Mouse (Mus musculus): Measurements from ENCODE around the gene Nxpe4.

Nxpe4 gene

GRCm38 (mm10) chr9:48326338-48326737 lies 164.5 kb downstream of the Nxpe4 start:
- DNase-seq (ENCODE audit: low read depth, low spot score) = no peak

GRCm38 (mm10) chr9:48329597-48329996 lies 167.8 kb downstream of the Nxpe4 start:
- DNase-seq (ENCODE audit: low read depth, low spot score) = no peak

DNA sequence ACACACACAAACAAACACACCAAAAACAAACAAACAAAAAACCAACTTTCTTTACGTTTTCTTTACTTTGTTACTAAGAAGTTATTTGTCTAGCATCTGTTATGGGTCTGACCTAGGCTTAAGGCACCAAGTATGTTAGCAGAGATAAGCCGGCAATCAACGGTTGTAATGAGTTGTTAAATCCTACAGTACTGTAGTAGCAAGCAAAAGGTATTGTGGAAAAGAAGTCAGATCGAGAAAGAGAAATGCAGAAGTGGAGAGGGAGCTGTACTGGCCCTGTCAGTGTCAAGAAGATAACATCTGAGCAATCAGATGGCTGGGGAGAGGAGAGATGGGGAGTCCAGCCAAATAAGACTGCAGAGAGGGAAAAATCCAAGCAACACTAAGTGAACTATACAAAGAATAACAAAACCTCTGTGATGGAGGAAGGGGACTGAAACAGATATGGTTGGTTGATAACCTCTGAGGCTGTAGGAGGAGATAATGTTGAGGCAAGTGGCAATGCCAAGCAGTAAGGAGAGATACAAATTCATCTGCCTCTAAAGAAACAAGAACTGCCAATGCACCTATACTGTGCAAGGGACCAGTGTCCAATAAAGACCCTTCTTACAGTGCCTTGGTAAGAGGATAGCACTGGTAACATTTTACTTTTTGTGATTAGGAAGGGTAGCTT lies 177.1 kb downstream of the Nxpe4 start:
- no peak for DNase-seq (ENCODE audit: low read depth, low spot score)

DNA sequence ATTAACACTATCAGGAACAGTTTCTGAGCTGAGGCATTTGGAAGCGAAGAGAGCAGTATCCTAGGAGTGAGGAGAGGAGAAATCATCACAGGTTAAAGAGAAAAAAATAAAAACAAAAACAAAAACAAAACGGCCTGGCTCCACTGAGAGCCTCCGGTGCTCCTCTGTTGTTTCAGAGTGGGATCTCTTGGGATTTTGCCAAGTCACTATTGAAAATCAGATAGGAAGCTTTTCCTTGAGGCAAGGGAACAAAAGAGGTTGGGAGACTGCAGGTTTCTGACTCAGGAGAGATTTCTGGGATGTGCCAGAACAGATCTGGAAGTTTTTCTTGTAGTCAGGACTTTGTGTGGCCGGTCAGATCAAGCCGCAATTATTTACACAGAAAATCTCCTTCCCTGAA lies 177.7 kb downstream of the Nxpe4 start:
- DNase-seq (ENCODE audit: low read depth, low spot score) = no peak

DNA sequence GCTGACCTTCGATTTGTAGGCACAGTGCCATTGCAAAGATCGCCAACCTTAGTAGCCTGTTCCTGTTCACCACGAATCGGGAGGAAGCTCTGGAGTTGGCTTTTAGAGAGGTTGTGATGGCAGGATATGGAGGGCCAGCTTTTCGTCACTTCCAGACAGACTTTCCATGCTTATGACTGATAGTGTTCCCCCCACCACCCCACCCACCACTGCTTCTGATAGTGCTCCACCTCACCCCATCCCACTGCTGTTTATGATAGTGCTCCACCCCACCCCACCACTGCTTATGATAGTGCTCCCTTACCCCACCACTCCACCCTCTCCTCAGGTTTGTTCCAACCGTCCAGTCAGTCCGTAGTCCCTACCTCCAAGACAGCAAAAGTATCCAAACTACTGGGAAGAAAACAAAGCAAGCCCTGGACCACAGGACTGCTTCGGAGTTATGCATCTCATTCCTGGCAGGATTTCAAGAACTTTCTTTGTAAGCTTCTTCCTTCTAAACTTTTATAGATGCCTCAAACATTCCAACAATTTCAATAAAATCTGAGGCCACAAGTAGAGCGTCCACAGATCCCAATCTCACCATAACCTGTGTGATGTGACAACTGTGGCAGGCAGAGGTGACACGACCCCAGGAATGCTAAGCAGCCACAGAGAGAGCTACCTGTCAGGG lies 179.0 kb downstream of the Nxpe4 start:
- no peak for DNase-seq (ENCODE audit: low read depth, low spot score)

DNA sequence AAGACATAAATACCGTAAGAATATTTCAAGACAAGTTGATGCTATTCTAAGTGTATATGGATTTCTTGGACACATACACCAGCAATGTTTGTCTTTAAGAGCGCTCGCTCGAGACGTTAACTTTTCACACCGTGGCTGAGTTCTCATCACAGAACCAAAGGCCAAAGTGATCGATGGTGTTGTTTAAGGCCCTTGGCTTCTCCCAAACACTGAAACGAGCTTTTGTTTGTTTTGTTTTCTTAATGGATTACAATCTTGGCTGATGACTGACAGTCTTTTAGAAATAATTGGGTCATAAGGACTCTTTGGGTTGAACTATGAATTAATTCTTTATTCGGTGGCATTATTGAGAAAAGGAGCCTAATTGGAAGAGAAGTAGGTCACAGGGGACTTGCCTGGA lies 183.6 kb downstream of the Nxpe4 start:
- no peak for DNase-seq (ENCODE audit: low read depth, low spot score)

DNA sequence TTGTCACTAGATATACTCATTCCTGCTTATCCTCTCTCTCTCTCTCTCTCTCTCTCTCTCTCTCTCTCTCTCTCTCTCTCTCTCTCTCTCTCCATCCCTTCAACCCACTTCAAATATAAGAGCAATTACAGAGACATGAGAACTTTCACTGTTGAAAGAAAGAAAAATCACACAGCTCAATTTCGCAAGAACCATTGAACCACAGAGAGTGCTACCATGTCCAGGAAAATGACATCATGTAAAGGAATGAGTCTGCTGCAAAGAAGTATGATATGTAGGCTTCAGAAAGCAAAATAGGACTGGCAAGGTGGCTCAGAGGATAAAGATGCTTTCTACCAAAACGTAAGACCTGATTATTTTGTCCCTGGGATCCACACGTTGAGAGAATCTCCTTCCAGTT lies 184.0 kb downstream of the Nxpe4 start:
- DNase-seq (ENCODE audit: low read depth, low spot score) = peak; percentile 59

DNA sequence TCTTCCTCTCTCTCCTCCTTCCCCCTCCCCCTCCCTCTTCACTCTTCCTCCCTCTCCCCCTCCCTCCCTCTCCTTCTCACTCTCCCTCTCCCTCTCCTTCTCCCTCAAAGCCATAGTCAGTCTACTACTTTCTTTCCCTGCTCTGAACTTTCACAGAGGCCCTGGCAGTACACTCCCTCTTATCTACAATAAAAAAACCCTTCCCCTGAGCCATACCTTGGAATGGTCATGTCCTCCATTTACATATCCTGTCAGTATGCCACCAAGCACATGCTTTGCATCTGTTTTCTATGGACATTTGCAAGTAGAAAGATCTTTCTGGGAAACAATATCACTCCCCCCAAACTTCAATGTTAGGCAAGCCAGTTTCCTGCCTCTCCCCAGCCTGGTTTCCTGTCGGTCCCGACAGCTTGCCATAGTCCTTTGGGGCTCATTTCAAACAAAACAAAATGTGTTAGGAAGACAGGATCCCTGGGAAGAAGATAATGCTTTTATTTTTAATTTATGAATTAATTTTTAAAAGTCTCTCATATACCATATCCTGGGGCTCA lies 191.4 kb downstream of the Nxpe4 start, which contains the start of gene Nxpe2:
TSS of gene Nxpe2 (minus strand) at position 307 of the 551 bp plus-strand sequence.
- DNase-seq (ENCODE audit: low read depth, low spot score) = no peak

- DNase-seq (ENCODE audit: low read depth, low spot score) = peak; percentile 48
These were observed 192.3 kb downstream of the Nxpe4 start for GRCm38 (mm10) chr9:48354122-48354521.

DNA sequence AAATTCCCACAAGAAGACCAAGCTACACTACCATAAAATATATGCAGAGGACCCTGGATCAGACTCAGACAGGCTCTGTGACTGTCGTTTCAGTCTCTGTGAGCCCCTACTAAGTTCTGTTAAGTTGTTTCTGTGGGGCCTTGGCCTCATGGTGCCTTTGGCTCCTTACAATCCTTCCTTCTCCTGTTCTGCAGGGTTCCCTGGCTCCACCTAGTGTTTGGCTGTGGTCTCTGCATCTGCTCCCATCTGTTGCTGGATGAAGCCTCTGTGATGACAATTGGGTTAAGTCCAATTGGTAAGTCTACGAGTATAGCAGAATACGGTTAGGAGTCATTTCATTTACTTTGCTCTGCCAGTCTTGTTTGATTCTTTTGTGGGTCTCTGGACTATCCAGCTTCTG lies 193.0 kb downstream of the Nxpe4 start:
- peak; percentile 84 for DNase-seq (ENCODE audit: low read depth, low spot score)

DNA sequence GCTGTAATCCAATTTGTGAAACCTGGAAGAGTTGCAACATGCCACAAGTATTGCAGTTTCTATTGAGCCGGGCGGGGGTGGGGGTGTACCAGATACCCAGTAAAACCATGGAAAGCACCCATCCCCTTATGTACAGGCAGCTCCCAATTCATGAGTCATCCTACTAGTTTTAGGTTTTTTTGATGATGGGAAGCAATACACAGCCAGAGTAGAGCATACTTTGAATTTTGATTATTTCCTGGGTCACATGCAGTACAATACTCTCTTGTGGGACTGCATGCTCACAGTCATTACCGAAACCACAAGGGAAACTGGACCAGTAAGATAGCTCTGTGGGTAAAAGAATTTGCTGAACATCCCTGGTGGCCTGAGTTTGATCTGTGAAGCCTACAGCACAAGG lies 195.3 kb downstream of the Nxpe4 start:
- DNase-seq (ENCODE audit: low read depth, low spot score) = no peak

DNA sequence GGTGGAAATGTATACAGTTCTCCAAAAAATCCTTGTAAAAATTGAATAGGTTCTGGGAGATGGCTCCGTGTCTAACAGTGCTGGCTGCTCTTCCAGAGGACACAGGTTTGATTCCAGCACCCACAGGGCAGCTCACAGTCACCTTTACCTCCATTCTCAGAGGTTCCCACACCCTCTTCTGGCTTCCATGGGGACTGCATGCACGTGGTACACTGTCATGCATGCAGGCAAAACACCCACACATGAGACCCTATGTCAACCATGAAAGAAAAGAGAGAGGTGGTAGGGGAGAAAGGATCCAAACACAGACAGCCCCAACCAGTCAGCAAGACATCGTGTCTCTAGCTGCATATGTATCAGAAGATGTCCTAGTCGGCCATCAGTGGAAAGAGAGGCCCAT lies 199.0 kb downstream of the Nxpe4 start:
- DNase-seq (ENCODE audit: low read depth, low spot score) = no peak

- DNase-seq (ENCODE audit: low read depth, low spot score) = no peak
These were observed 200.2 kb downstream of the Nxpe4 start for GRCm38 (mm10) chr9:48361815-48362631.

- DNase-seq (ENCODE audit: low read depth, low spot score) = no peak
These were observed 200.9 kb downstream of the Nxpe4 start for GRCm38 (mm10) chr9:48362743-48363142.

GRCm38 (mm10) chr9:48373232-48373878 lies 211.5 kb downstream of the Nxpe4 start:
- DNase-seq (ENCODE audit: low read depth, low spot score) = no peak

- DNase-seq (ENCODE audit: low read depth, low spot score) = no peak
These were observed 212.5 kb downstream of the Nxpe4 start for GRCm38 (mm10) chr9:48374357-48374756.

- no peak for DNase-seq (ENCODE audit: low read depth, low spot score)
These were observed 226.6 kb downstream of the Nxpe4 start for GRCm38 (mm10) chr9:48388451-48388850.

DNA sequence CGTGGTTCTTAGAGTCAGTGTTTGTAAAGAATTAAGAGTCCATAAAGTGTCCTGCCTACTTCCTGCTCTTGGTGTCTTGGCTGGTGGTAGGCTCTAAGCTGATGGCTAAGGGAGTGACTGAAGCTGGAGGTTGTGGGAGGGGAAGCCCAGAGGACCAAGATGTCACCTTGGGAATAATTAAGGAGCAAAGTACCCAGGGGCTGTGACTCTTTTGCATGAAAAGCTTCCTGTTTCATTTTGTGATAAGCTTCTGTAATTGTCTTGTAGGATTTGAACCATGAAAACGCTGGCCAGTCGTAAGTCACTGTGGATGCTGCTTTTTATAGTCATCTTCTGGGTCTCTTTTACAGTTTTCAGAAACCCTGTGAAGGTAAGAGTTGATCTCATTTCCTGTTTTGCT lies 228.2 kb downstream of the Nxpe4 start:
- no peak for DNase-seq (ENCODE audit: low read depth, low spot score)

- DNase-seq (ENCODE audit: low read depth, low spot score) = no peak
These were observed 241.9 kb downstream of the Nxpe4 start for GRCm38 (mm10) chr9:48403590-48404209.

DNA sequence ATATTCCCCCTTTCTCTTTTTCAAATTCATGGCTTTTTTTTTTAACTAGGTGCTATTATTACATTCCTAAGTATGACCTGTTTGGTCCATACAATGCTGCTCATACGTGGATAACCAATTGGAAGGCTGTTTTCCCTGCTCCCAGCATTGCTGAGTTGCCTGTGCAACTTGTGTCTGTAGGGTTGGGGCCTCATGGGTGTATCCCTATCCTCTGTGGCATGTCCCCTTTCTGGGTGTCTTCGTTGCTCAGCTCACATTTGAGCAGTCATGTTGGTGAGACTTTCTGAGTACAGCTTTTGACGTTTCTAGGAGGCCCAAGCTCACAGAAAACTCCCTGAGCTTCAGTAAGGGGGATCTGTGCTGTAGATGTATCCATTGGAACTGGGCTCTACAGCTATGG lies 242.9 kb downstream of the Nxpe4 start:
- no peak for DNase-seq (ENCODE audit: low read depth, low spot score)

Data from 3T3-L1 (cell line).